Mouse (Mus musculus) Muller cell, postnatal 12 days (primary cell): Measurements from ENCODE around the gene Rara.
A peak's percentile ranks its signal among the peaks of the same experiment; 100 is the strongest.
"Not testable (repeated sequence)": the region's sequence is repeated elsewhere in the genome, so short reads cannot be mapped to it uniquely, and the experiment has no call there.

ENCODE experiments used
- DNase-seq: peaks from one replicate; pipeline ENCODE4 v3.0.0-alpha.2; 2015; ENCODE audit errors: inconsistent ontology term

The Rara gene

DNA sequence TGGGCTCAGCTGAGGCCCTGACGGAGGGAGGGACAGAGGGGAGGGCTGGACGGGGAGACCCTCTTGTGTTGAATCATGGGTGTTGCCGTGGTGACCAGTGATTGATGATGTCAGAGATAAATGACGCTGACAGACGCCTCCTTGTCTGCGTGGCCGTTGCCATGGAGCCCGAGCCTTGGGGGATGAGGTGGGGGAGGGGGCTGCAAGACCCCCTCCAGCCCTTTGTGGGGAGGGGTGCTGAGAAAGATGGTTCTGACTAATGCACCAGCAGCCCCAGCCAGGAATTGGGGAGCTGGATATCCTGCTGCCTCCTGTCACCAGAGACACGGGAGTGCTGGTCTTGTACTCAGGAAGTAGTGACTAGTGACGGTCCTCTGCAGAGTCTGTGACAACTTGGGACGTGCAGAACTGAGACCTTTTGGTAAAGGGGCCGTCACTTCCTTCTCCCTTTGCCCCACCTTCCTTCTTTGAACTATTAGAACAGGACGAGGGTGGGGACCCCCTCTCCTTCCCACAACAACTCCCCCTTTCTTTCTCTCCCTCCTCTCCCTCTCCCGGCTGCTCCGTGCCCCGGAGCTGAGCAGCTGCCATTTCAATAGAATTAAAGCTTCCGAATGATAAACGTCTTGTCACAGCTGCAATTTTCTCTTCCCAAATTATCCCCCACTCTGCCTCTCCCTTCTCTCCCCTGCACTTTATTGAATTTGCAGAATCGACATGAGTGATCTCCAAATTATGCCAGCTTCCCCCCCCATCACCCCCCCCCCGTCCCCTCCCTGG, 41.3 kb downstream of the Rara start:
- DNase-seq = no peak

- DNase-seq = peak; percentile 78
Observed at GRCm38 (mm10) chr11:98969496-98969927, 41.9 kb downstream of the Rara start.

GRCm38 (mm10) chr11:98970191-98970925, 42.7 kb downstream of the Rara start:
- peak; percentile 69 for DNase-seq

GRCm38 (mm10) chr11:98971316-98972031, 43.9 kb downstream of the Rara start:
- DNase-seq = peak; percentile 86

DNA sequence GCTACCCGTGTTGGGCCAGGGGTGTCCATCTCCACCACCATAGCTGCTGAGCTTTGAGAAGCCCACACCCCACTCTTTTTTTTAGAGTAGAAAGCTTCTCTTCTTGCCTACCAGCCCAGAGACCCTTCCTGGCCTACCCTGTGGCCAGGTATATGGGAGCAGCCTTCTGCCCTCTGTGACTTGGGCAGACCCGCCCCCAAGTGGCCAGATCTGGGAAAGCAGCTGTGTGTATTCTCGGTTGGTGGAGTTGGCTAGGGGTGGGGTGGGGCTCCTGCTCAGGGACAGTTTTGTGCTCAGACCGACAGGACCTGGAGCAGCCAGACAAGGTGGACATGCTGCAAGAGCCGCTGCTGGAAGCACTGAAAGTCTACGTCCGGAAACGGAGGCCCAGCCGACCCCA, 44.6 kb downstream of the Rara start:
- DNase-seq = peak; percentile 81

GRCm38 (mm10) chr11:98972801-98973360, 45.3 kb downstream of the Rara start:
- DNase-seq = no peak

DNA sequence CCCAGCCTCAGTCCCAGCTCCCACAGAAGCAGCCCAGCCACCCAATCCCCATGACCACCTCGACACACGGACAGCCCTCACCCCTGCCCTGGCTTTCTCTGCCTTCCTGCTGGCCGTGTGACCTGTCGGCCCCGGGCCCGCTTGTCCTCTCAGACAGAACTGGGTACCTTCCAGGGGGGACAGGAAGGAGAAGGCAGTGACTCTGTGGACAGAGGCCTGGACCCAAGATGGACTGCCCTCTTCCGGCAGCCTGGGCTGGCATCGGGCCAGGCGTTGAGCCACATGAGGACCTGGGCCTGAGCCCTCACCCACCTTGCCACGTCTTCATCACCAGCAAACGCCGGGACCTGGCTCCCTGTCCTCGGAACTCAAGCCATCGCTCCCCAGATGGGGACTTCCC, 46.0 kb downstream of the Rara start:
- DNase-seq = no peak

GRCm38 (mm10) chr11:98974213-98974612, 46.6 kb downstream of the Rara start:
- DNase-seq = no peak

GRCm38 (mm10) chr11:98974871-98975719, 47.5 kb downstream of the Rara start:
- no peak for DNase-seq

GRCm38 (mm10) chr11:98978526-98979148, 51.0 kb downstream of the Rara start:
- DNase-seq = no peak

DNA sequence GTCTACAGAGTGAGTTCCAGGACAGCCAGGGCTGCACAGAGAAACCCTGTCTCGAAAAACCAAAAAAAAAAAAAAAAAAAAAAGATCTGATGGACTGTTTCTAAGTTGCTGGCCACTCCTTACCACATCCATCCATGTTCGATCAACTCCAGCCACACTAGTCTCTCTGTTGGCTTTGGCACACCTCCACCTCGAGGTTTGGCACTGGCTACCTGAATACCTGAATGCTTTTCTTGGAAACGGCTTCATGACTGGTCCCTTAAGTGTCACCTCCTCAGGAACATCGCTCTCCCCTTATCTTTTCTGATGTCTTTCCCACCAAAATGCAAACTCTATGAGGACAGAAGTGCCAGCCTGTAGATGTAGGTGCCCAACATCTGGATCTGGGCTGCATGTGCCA, 51.7 kb downstream of the Rara start:
- DNase-seq = no peak

GRCm38 (mm10) chr11:98981289-98981996, 53.8 kb downstream of the Rara start:
- no peak for DNase-seq

GRCm38 (mm10) chr11:98981997-98982772, 54.6 kb downstream of the Rara start:
- peak; percentile 72 for DNase-seq

GRCm38 (mm10) chr11:98982773-98983133, 55.1 kb downstream of the Rara start, which contains the start of gene Gjd3:
Gjd3 (minus strand) TSS chr11:98983016.
- DNase-seq = no peak

- no peak for DNase-seq
Observed at GRCm38 (mm10) chr11:98983551-98983950, 55.9 kb downstream of the Rara start.

DNA sequence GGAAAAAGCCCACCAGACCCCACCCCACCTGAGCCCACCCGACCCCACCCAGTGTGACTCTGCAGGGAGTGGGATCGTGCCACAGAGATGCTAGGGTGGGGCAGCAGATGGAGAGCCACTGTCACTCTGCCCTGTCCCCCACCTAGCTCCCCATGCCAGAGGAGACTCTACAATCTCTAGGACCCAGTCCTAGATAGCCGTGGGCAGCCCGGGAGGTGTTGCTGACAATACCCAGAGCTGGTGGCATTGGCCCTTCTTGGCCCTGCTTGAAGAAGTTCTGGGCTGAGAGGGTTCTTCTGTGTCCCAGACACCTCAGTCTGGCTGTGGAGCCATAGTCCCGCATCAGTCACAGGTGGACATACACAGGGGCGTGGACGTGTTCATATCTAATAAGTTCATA, 57.9 kb downstream of the Rara start:
- DNase-seq = no peak

DNA sequence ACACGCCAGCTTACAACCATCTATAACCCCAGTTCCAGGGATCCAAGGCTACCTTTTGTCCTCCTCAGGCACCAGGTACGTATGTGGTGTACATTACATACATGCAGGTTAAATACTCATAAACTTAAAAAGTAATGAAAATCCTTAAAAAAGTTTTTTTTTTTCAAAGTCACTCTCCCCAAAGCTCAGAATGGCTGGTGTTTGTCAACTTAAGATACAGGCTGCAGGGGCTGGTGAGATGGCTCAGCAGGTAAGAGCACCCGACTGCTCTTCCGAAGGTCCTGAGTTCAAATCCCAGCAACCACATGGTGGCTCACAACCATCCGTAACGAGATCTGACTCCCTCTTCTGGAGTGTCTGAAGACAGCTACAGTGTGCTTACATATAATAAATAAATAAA, 60.6 kb downstream of the Rara start:
- DNase-seq = not testable (repeated sequence)

GRCm38 (mm10) chr11:98990866-98991265, 63.2 kb downstream of the Rara start:
- DNase-seq = no peak

DNA sequence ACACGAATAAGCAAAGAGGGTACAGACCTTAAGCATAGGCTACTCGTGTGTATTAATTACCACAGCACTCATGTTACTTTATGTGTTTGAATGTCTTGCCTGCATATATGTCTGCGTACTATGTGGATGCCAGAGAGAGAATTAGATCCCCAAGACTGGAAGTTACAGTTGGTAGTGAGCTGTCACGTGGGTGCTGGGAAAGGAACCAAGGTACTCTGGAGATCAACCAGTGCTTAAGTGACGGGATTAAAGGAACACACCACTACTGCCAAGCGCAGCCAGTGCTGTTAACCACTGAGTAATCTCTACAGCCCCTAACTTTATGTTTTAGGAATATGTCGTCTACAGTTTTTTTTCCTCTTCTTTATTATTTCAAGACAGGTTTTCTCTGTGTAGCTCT, 68.4 kb downstream of the Rara start:
- DNase-seq = no peak
